Mouse (Mus musculus) embryonic fibroblast, embryonic 13.5 days (primary cell): ENCODE results near the gene Pyroxd1.

Experiments
- CTCF ChIP-seq: IDR thresholded peaks from 2 replicates; pipeline ENCODE4 v1.5.1; 2011; ENCODE audit warnings: mild to moderate bottlenecking, control low read depth, low read length, moderate library complexity, borderline replicate concordance; ENCODE audit not compliant: insufficient read depth
- POLR2A ChIP-seq: IDR thresholded peaks from 2 replicates; pipeline ENCODE4 v1.6.1; 2011; ENCODE audit warnings: low read depth, mild to moderate bottlenecking, control low read depth, low read length, moderate library complexity

DNA sequence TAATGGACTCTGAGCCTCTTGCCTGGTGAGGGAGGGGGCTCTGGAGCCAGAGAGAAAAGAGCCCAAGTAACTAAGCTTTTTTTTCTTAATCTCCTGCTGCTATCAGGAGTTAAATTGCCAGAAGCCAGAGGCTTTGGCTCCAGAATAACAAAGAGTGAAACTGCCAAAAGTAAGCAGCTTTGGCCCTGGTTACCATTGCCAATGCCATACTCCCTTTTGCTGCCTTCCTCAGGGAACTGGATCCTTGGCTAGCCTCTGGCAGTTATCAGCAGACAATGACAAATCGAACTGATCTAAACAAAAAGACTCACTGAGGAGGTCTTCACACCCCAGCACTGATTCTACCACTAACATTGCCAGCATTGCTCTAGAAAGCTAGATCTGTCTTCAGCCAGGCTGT, 65.7 kb downstream of the Pyroxd1 start:
- TF ChIP-seq CTCF (no peak), POLR2A (no peak)
